Mouse (Mus musculus) thymus, adult 2 months (tissue): ENCODE measurements around the gene Cidec.

Source experiments
- CTCF ChIP-seq: fragments of 200-500 bp; IDR thresholded peaks from 2 replicates; pipeline ENCODE4 v1.5.1; 2012; ENCODE audit warnings: mild to moderate bottlenecking, control low read depth, low read length, moderate library complexity, borderline replicate concordance; ENCODE audit not compliant: control insufficient read depth, poor library complexity, insufficient read depth; ENCODE audit errors: extremely low read depth
- POLR2A ChIP-seq: fragments of 200-500 bp; IDR thresholded peaks from 2 replicates; pipeline ENCODE4 v1.6.1; 2012; ENCODE audit warnings: mild to moderate bottlenecking, low read length, control low read depth, moderate library complexity; ENCODE audit not compliant: control insufficient read depth, poor library complexity, insufficient read depth; ENCODE audit errors: extremely low read depth

DNA sequence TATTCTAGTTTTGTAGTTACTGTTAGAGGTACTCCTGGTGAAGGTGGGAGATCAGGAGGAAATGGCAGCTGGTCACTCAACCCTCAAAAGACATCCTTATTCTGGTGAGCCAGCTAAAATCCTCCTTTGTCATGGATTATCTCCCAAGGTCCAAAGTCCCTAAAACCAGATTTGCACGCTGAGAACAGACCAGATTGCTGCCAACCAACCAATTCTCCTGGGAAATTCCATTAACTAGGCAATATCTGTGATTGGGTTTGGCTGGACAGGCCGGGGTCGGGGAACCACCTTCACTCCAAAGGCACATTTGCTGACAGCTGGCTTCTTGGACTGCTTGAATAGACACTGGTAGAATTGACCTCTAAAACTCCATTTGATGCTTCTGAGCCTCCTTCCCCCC, 44.8 kb downstream of the Cidec start:
- TF ChIP-seq CTCF (no peak), POLR2A (no peak)
